Mouse (Mus musculus): Measurements from ENCODE around the gene D17Wsu92e. TPM values are rescaled to one million over a fixed set of nuclear protein-coding genes. Genes with fewer than 3 reads are reported as not detected.

D17Wsu92e gene
- total and polyA plus RNA-seq, 3 experiments, result 34.9 to 70.8 (median 44.2) TPM

GRCm38 (mm10) chr17:27725412-27725811, 95.0 kb downstream of the D17Wsu92e start:
- H3K27ac ChIP-seq (ENCODE audit: insufficient read depth, low read depth), result no peak overlapping the region
- in situ Hi-C loops (cut with MboI; ENCODE audit: low pct_ligation_motif_present, low pct_unique_long_range_greater_than_20kb, low sequenced_read_pairs), result loop anchor here (10.0 kb wide), 1 partner anchor 71 kb away; the partner anchor contains the start of gene Pacsin1
- peak overlapping the region; percentile 52; the same call in 1 of the 2 replicates for H3K4me2 ChIP-seq (ENCODE audit: insufficient read depth, low read depth, poor library complexity, severe bottlenecking)
- peaks cover 17% of the 10 kb centered on the region for H3K27me3 ChIP-seq (replicated peaks)
- no peak overlapping the region for H3K9ac ChIP-seq (ENCODE audit: insufficient read depth, low read depth)
- no peaks in the 10 kb centered on the region for H3K36me3 ChIP-seq (replicated peaks in 1 of 2; ENCODE audit: control insufficient read depth in 1 of 2, insufficient read depth in 1 of 2, low read length in 1 of 2)
- H3K79me2 ChIP-seq (replicated peaks; ENCODE audit: control insufficient read depth, extremely low read depth, insufficient read depth, poor library complexity, severe bottlenecking), result no peaks in the 10 kb centered on the region
- peaks cover 3 to 16% of the 10 kb centered on the region in 2 experiments; a peak in 2 of 4 replicates for H3K4me1 ChIP-seq (ENCODE audit: control insufficient read depth in 1 of 2, insufficient read depth in 2 of 2)
- no peak overlapping the region for H3K4me3 ChIP-seq (replicated peaks in 1 of 3; ENCODE audit: low read depth in 2 of 3, low read length in 2 of 3, poor library complexity in 1 of 3)
- DNase-seq (ENCODE audit: extremely low read depth), result no peak
- dilution Hi-C loops (cut with MboI; ENCODE audit: extremely low pct_ligation_motif_present, extremely low pct_unique_long_range_greater_than_20kb, low sequenced_read_pairs), result no loop called here
- H3K9me3 ChIP-seq (replicated peaks; ENCODE audit: low read length), result peaks cover 7% of the 10 kb centered on the region
- TF ChIP-seq MXI1 (IDR thresholded peaks at IDR 0.05; ENCODE audit: low read depth, low read length) (no peak), TCF12 (IDR thresholded peaks at IDR 0.05; ENCODE audit: low read depth, low read length) (no peak), CHD2 (IDR thresholded peaks at IDR 0.05; ENCODE audit: low read length) (no peak), ELF1 (IDR thresholded peaks at IDR 0.05; ENCODE audit: low read depth, low read length) (no peak), POLR2A (IDR thresholded peaks at IDR 0.05; ENCODE audit: low read depth, low read length) (no peak), POLR2AphosphoS2 (IDR thresholded peaks at IDR 0.05; ENCODE audit: low read depth, low read length) (no peak), MAX (IDR thresholded peaks at IDR 0.05; ENCODE audit: low read length) (no peak), SIN3A (IDR thresholded peaks at IDR 0.05; ENCODE audit: low read length) (no peak), ZMIZ1 (IDR thresholded peaks at IDR 0.05; ENCODE audit: low read depth, low read length) (no peak), KAT2A (IDR thresholded peaks at IDR 0.05; ENCODE audit: insufficient replicate concordance, low read length) (no peak), JUND (conservative IDR thresholded peaks at IDR 0.05; ENCODE audit: low read depth, low read length) (no peak), MEF2A (IDR thresholded peaks at IDR 0.05; ENCODE audit: borderline replicate concordance, low read depth, low read length) (no peak), TBP (conservative IDR thresholded peaks at IDR 0.05; ENCODE audit: low read depth, low read length) (no peak), CTCF (conservative IDR thresholded peaks at IDR 0.05 in 1 of 2, IDR thresholded peaks at IDR 0.05 in 1 of 2; ENCODE audit: low read depth in 2 of 2, low read length in 2 of 2) (no peak), ZNF384 (IDR thresholded peaks at IDR 0.05; ENCODE audit: low read depth, low read length) (no peak), NELFE (IDR thresholded peaks at IDR 0.05; ENCODE audit: low read depth, low read length) (no peak), HCFC1 (IDR thresholded peaks at IDR 0.05; ENCODE audit: low read depth, low read length) (no peak), GABPA (IDR thresholded peaks at IDR 0.05; ENCODE audit: insufficient replicate concordance, low read depth, low read length) (no peak), MYC (IDR thresholded peaks at IDR 0.05; ENCODE audit: low read depth, low read length) (no peak)

DNA sequence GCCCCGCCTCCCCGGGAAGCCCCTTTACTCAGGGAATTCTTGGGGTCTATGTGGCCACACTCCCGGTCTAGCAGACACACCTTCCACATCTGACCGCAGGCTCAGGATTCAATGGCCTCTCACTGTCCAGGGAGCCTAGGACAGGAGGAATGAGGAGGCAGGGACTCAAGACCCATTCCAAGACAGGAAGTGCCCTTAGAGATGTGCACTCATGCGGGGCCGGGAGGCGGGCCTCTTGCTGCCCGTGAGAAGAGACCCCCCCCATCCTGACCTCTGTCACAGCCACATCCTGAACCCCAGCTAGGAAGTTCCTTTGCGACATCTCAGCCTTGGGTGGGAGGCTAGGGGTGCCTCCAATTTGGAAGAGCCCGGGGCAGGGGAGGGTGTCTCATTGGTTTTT, 95.4 kb downstream of the D17Wsu92e start:
- Histone ChIP-seq H3K4me1 (ENCODE audit: control insufficient read depth in 1 of 2, insufficient read depth in 2 of 2) (peaks cover 3 to 16% of the 10 kb centered on the region in 2 experiments; a peak in 2 of 4 replicates), H3K9ac (ENCODE audit: insufficient read depth, low read depth) (no peak overlapping the region), H3K36me3 (replicated peaks in 1 of 2; ENCODE audit: control insufficient read depth in 1 of 2, insufficient read depth in 1 of 2, low read length in 1 of 2) (no peaks in the 10 kb centered on the region), H3K79me2 (replicated peaks; ENCODE audit: control insufficient read depth, extremely low read depth, insufficient read depth, poor library complexity, severe bottlenecking) (no peaks in the 10 kb centered on the region), H3K27ac (ENCODE audit: insufficient read depth, low read depth) (no peak overlapping the region), H3K27me3 (replicated peaks) (peaks cover 18% of the 10 kb centered on the region), H3K4me3 (replicated peaks in 1 of 3; ENCODE audit: low read depth in 2 of 3, low read length in 2 of 3, poor library complexity in 1 of 3) (no peak overlapping the region), H3K4me2 (ENCODE audit: insufficient read depth, low read depth, poor library complexity, severe bottlenecking) (peak overlapping the region; percentile 52; the same call in 1 of the 2 replicates), H3K9me3 (replicated peaks; ENCODE audit: low read length) (peaks cover 3% of the 10 kb centered on the region)
- no peak for DNase-seq (ENCODE audit: extremely low read depth)
- TF ChIP-seq MEF2A (IDR thresholded peaks at IDR 0.05; ENCODE audit: borderline replicate concordance, low read depth, low read length), result no peak
- TF ChIP-seq MXI1 (IDR thresholded peaks at IDR 0.05; ENCODE audit: low read depth, low read length), result no peak
- no peak for TF ChIP-seq USF2 (conservative IDR thresholded peaks at IDR 0.05; ENCODE audit: low read depth, low read length)
- TF ChIP-seq RCOR1 (conservative IDR thresholded peaks at IDR 0.05; ENCODE audit: low read depth, low read length), result no peak
- TF ChIP-seq ZMIZ1 (IDR thresholded peaks at IDR 0.05; ENCODE audit: low read depth, low read length), result no peak
- no peak for TF ChIP-seq USF1 (IDR thresholded peaks at IDR 0.05; ENCODE audit: low read depth, low read length)
- TF ChIP-seq TCF12 (IDR thresholded peaks at IDR 0.05; ENCODE audit: low read depth, low read length), result no peak
- no peak for TF ChIP-seq SIN3A (IDR thresholded peaks at IDR 0.05; ENCODE audit: low read length)
- no peak for TF ChIP-seq ZNF384 (IDR thresholded peaks at IDR 0.05; ENCODE audit: low read depth, low read length)
- no peak for TF ChIP-seq POLR2A (IDR thresholded peaks at IDR 0.05; ENCODE audit: low read depth, low read length)
- TF ChIP-seq PAX5 (IDR thresholded peaks at IDR 0.05; ENCODE audit: low read length), result no peak
- in situ Hi-C loops (cut with MboI; ENCODE audit: low pct_ligation_motif_present, low pct_unique_long_range_greater_than_20kb, low sequenced_read_pairs), result loop anchor here (10.0 kb wide), 1 partner anchor 70 kb away; the partner anchor contains the start of gene Pacsin1
- dilution Hi-C loops (cut with MboI; ENCODE audit: extremely low pct_ligation_motif_present, extremely low pct_unique_long_range_greater_than_20kb, low sequenced_read_pairs), result no loop called here

Data from CH12.LX (cell line).